In genomic region chr17:50621996-50622395, GRCm38 (mm10) we compare ENCODE assay signal across 20 mouse cellular contexts.
DNase-seq lines count a peak whose midpoint lies in the region; ATAC-seq and TF ChIP-seq lines count a peak whose summit lies in the region.
"Had no signal": no experiment of that assay in that cellular context is flagged by ENCODE, and none has a peak within 500 bp of the region (broad histone marks: within the 10 kb centered on the region; RNA-seq: fewer than 3 reads in every experiment).

No protein-coding gene starts in this region.

- H3K4me3 ChIP-seq in kidney, adult 2 months (ENCODE audit: insufficient read depth, low read depth, low read length), result no peak overlapping the region
- no peak overlapping the region for H3K4me3 ChIP-seq in kidney, embryonic 15.5 days (replicated peaks)
- no peak overlapping the region for H3K4me3 ChIP-seq in liver, adult 2 months (ENCODE audit: insufficient read depth, low read depth, low read length)
- H3K4me3 ChIP-seq in liver, embryonic 12.5 days, result no peak overlapping the region
- H3K4me3 ChIP-seq: embryonic facial prominence, embryonic 10.5 days; embryonic facial prominence, embryonic 12.5 days; forebrain, embryonic 13.5 days; forebrain, embryonic 15.5 days had no signal

- peak; percentile 75 for DNase-seq in heart, adult 11 months
- DNase-seq in heart, postnatal 14 days, result no peak
- peak; percentile 28 for DNase-seq in kidney, adult 2 months
- peak; percentile 94 for DNase-seq in liver, adult 2 months (ENCODE audit: extremely low read depth, low read depth, low spot score)
- DNase-seq in yolk sac, embryonic 10.5 days (ENCODE audit: low spot score), result peak; percentile 16
- DNase-seq in cerebellum, adult 8-10 months, result no peak
- DNase-seq: adrenal gland, adult 8-10 months; adrenal gland, postnatal 25 days; cerebellum, adult 11 months; cerebellum, adult 18-20 months; cerebellum, adult 9-10 months; cerebellum, postnatal 10 days; cerebellum, postnatal 25 days; forebrain, postnatal 0 days had no signal

- no peak for ATAC-seq in kidney, embryonic 15.5 days (replicated peaks; ENCODE audit: low FRiP score)
- no peak for ATAC-seq in liver, embryonic 12.5 days
- ATAC-seq: forebrain, embryonic 13.5 days; forebrain, embryonic 15.5 days; forebrain, postnatal 0 days had no signal

- no peak overlapping the region for H3K4me2 ChIP-seq in kidney, embryonic 15.5 days
- no peak overlapping the region for H3K4me2 ChIP-seq in liver, embryonic 12.5 days
- H3K4me2 ChIP-seq: embryonic facial prominence, embryonic 12.5 days; forebrain, embryonic 13.5 days; forebrain, embryonic 15.5 days had no signal

- no peak overlapping the region for H3K27ac ChIP-seq in kidney, adult 2 months (ENCODE audit: insufficient read depth, low read depth, low read length)
- no peak overlapping the region for H3K27ac ChIP-seq in kidney, embryonic 15.5 days
- H3K27ac ChIP-seq in liver, adult 2 months (replicated peaks; ENCODE audit: insufficient read depth, low read depth, low read length), result peak overlapping the region; percentile 48; the same call in 1 of the 2 replicates
- no peak overlapping the region for H3K27ac ChIP-seq in liver, embryonic 12.5 days
- H3K27ac ChIP-seq: embryonic facial prominence, embryonic 10.5 days; embryonic facial prominence, embryonic 12.5 days; forebrain, embryonic 13.5 days; forebrain, embryonic 15.5 days had no signal

- no peak for TF ChIP-seq CTCF in kidney, adult 2 months (conservative IDR thresholded peaks at IDR 0.05; ENCODE audit: insufficient read depth, insufficient read length, low read depth, low read length)
- TF ChIP-seq CTCF in liver, adult 2 months (IDR thresholded peaks at IDR 0.05; ENCODE audit: low read depth, low read length), result no peak

- no peaks in the 10 kb centered on the region for H3K9me3 ChIP-seq in kidney, embryonic 15.5 days (replicated peaks)
- H3K9me3 ChIP-seq in liver, embryonic 12.5 days (replicated peaks), result no peaks in the 10 kb centered on the region
- H3K9me3 ChIP-seq: embryonic facial prominence, embryonic 10.5 days; embryonic facial prominence, embryonic 12.5 days; forebrain, embryonic 13.5 days; forebrain, embryonic 15.5 days had no signal

- H3K36me3 ChIP-seq in kidney, adult 2 months (ENCODE audit: control insufficient read depth, insufficient read depth, low read length), result no peaks in the 10 kb centered on the region
- H3K36me3 ChIP-seq in kidney, embryonic 15.5 days, result no peaks in the 10 kb centered on the region
- no peaks in the 10 kb centered on the region for H3K36me3 ChIP-seq in liver, adult 2 months (ENCODE audit: control insufficient read depth, insufficient read depth, low read length)
- no peaks in the 10 kb centered on the region for H3K36me3 ChIP-seq in liver, embryonic 12.5 days
- H3K36me3 ChIP-seq: embryonic facial prominence, embryonic 10.5 days; embryonic facial prominence, embryonic 12.5 days; forebrain, embryonic 15.5 days had no signal

- TF ChIP-seq POLR2A in kidney, adult 2 months (IDR thresholded peaks at IDR 0.05; ENCODE audit: low read depth, low read length), result no peak
- TF ChIP-seq POLR2A in liver, adult 2 months (IDR thresholded peaks at IDR 0.05; ENCODE audit: extremely low read depth, insufficient read depth, low read length), result no peak

- H3K4me1 ChIP-seq in kidney, adult 2 months (ENCODE audit: control insufficient read depth, insufficient read depth, low read length), result no peaks in the 10 kb centered on the region; the same call in 1 of the 2 replicates
- 0 out of 2 replicates have a peak, but pooled peaks cover 7% of the 10 kb centered on the region for H3K4me1 ChIP-seq in kidney, embryonic 15.5 days
- H3K4me1 ChIP-seq in liver, adult 2 months (ENCODE audit: control insufficient read depth, insufficient read depth, low read length), result peaks cover 7% of the 10 kb centered on the region
- peaks cover 7% of the 10 kb centered on the region; the same call in 1 of the 2 replicates for H3K4me1 ChIP-seq in liver, embryonic 12.5 days
- H3K4me1 ChIP-seq: embryonic facial prominence, embryonic 12.5 days; forebrain, embryonic 15.5 days had no signal

- WGBS in kidney, adult 2 months, result 85% methylated on average over 3 of the region's 3 CpGs
- 79% methylated on average over 3 of the region's 3 CpGs for WGBS in kidney, embryonic 15.5 days
- 36% methylated on average over 3 of the region's 3 CpGs for WGBS in liver, adult 2 months
- WGBS in liver, embryonic 12.5 days (ENCODE audit: insufficient replicate concordance), result 57% methylated on average over 3 of the region's 3 CpGs

- no peaks in the 10 kb centered on the region for H3K79me2 ChIP-seq in liver, adult 2 months (ENCODE audit: control insufficient read depth, insufficient read depth, low read length)

- intact Hi-C loops in heart, postnatal 14 days (cut with DNase I), result no loop called here

- H3K9ac ChIP-seq in kidney, embryonic 15.5 days, result no peak overlapping the region
- H3K9ac ChIP-seq in liver, adult 2 months (ENCODE audit: low read depth, low read length), result no peak overlapping the region
- H3K9ac ChIP-seq in liver, embryonic 12.5 days, result no peak overlapping the region
- H3K9ac ChIP-seq: embryonic facial prominence, embryonic 12.5 days; forebrain, embryonic 13.5 days; forebrain, embryonic 15.5 days; forebrain, postnatal 0 days had no signal

- no peaks in the 10 kb centered on the region for H3K27me3 ChIP-seq in kidney, adult 2 months (replicated peaks; ENCODE audit: control insufficient read depth, insufficient read depth, low read length)
- no peaks in the 10 kb centered on the region for H3K27me3 ChIP-seq in kidney, embryonic 15.5 days
- no peaks in the 10 kb centered on the region for H3K27me3 ChIP-seq in liver, adult 2 months (ENCODE audit: control insufficient read depth, insufficient read depth, low read length)
- H3K27me3 ChIP-seq in liver, embryonic 12.5 days (replicated peaks), result no peaks in the 10 kb centered on the region
- H3K27me3 ChIP-seq: embryonic facial prominence, embryonic 12.5 days; forebrain, embryonic 13.5 days; forebrain, embryonic 15.5 days had no signal

Comparison
In these comparisons a context has a peak if more than half of its experiments do, and no peak if none do; other contexts are left out.
1. DNase-seq: peak in heart, adult 11 months (single experiment), kidney, adult 2 months (single experiment), liver, adult 2 months (single experiment) and yolk sac, embryonic 10.5 days (single experiment); none in heart, postnatal 14 days (0 of 2) and cerebellum, adult 8-10 months (single experiment).